Mouse (Mus musculus): ENCODE measurements at regions not wholly inside any gene's neighbourhood (a gene's known extent, or its start where the extent isn't known, plus 50 kb on each side); places are given as distances from the start of the nearest gene placed in this dataset.

DNA sequence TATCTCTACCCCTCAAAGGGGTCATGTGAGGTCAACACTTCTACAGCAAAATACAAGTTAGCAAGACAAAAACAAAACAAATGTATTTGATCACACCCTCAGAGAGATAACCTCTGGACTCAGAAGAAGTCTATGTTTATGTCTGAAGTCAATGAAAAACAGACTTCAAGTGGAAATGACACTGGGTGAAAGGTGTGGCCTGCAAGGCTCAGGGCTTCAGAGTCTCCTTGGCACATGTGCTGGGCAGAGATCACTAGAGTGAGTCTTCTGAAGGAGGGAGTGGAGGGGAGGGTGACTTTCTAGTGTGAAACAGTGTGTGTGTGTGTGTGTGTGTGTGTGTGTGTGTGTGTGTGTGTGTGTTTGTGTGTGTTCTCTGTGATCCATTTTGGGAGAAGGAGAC is 68.2 kb downstream of the Il12a start:
- TF ChIP-seq POLR2A (IDR thresholded peaks at IDR 0.05; ENCODE audit: insufficient read depth, low read depth, low read length) (no peak), CTCF (IDR thresholded peaks at IDR 0.05; ENCODE audit: insufficient read depth, low read depth, low read length) (no peak)

All from olfactory bulb, adult 2 months (tissue).